Mouse (Mus musculus) mouse trophoblast stem cell (cell line): Measurements from ENCODE around the gene Olfr362.
"Not testable (repeated sequence)": the region's sequence is repeated elsewhere in the genome, so short reads cannot be mapped to it uniquely, and the experiment has no call there.

ENCODE experiments used
- in situ Hi-C, 2 experiments: fragments of 300-500 bp; cut with MseI, MboI; formaldehyde crosslinking; loops; 2 replicates in 1 of 2; 3 replicates in 1 of 2; pipeline ENCODE4 v1.15.1; 2025

Olfr362 gene

DNA sequence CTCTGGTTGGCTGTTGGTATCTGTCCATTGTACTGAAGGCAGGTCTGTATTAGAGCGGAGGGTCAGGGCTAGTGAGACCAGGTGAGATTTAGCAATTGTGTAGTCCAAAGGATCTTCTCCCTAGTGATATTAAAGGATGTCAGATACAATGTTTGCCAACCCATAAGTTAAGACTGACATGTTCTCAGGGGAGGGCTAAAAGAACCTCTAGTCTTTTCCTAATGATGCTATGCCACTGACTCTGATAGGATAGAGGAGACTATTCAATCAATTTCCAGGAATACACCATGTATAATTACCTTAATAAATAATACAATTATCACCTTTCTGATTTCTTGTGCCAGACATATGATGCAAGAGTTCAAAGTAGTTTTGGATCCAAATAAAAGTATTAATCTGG lies at the start of gene Olfr362:
Gene Olfr362, minus strand, starts transcription at position 101 of the 400 bp plus-strand sequence.
- in situ Hi-C loops: no loop called here

DNA sequence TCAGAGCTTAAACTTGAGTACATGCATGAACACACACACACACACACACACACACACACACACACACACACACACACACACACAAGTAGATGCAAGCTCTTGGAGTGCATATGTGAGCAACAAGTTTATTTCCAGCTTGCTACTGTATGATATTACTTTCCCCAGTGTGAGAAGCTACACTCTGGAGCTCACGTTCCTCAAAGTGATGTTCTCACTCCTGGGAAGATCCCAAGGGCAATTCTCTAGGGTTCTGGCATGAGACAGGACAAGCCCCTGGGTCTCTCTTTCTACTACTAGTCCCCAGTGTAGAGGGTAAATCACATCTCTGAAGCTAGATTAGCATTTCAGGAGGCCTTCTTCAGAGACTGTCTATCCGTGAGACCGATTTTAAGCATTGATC lies 21.3 kb upstream of the Olfr362 start, which contains the start of gene Olfr364-ps1:
Gene Olfr364-ps1, plus strand, starts transcription at position 301 of the 400 bp plus-strand sequence.
- in situ Hi-C loops: no loop called here

DNA sequence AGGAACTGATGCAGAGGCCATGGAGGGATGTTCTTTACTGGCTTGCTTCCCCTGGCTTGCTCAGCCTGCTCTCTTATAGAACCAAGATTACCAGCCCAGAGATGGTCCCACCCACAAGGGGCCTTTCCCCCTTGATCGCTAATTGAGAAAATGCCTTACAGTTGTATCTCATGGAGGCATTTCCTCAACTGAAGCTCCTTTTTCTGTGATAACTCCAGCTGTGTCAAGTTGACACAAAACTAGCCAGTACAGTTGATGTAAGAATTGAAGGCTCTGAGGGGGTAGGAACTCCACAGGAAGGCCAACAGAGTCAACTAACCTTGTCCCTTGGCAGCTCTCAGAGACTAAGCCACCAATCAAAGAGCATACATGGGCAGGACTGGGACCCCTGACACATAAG lies 28.5 kb downstream of the Olfr362 start, which contains the start of gene Olfr361:
Gene Olfr361, minus strand, starts transcription at position 101 of the 400 bp plus-strand sequence.
- in situ Hi-C loops: not testable (repeated sequence)

DNA sequence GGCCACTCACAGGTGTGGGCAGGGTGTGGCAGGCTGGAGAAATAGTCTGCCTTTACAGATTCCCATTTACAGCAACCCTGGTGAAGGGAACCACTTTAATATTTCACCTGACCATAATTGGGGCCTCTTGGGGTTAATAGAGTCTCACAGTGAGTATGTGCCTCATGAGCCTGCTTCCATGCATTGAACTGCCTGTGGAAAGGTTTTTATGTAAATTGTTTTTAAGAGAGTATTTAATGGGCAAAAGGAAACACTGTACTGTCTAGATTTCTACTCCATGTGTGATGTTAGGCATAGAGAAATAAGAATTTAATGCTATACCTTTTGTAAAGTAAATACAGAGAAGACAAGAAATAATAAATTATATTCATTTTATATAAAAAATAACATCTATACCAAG lies 52.3 kb downstream of the Olfr362 start, which contains the start of gene Olfr360:
Gene Olfr360, plus strand, starts transcription at position 301 of the 400 bp plus-strand sequence.
- in situ Hi-C loops: no loop called here
